10 mouse cellular contexts compared by ENCODE assay signal in the genomic region with DNA sequence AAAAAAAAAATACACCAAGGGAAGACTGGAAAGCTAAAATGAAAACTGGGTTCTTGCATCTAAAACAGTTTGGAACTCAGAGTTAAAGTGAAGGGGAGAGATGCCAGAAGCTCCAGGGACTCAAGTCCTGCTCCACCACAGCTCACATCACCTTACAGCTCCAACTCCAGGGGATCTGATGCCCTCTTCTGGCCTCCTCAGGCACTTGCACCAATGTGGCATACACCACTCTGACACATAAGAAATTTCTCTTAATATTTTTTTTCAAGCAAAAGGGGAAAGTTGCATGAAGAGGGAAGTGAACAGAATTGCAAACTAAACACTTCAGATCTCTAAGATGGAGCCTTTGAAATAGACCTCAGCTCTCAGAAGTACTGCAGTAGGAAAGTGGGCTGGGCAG. TPM values are rescaled to one million over a fixed set of nuclear protein-coding genes. Genes with fewer than 3 reads are reported as not detected.
DNase-seq lines count a peak whose midpoint lies in the region; ATAC-seq and TF ChIP-seq lines count a peak whose summit lies in the region.
"Had no signal": no experiment of that assay in that cellular context is flagged by ENCODE, and none has a peak within 500 bp of the region (broad histone marks: within the 10 kb centered on the region; RNA-seq: fewer than 3 reads in every experiment).

No protein-coding gene starts in this region.

- no peak overlapping the region for H3K9ac ChIP-seq in liver, adult 2 months (ENCODE audit: low read depth, low read length)
- no peak overlapping the region for H3K9ac ChIP-seq in liver, embryonic 11.5 days (ENCODE audit: low read depth, low read length)
- H3K9ac ChIP-seq: embryonic facial prominence, embryonic 15.5 days; limb, embryonic 15.5 days had no signal

- no peaks in the 10 kb centered on the region for H3K36me3 ChIP-seq in liver, adult 2 months (ENCODE audit: control insufficient read depth, insufficient read depth, low read length)
- H3K36me3 ChIP-seq in liver, embryonic 11.5 days (ENCODE audit: control insufficient read depth, insufficient read depth, low read length) = peaks cover 6% of the 10 kb centered on the region; the same call in 1 of the 2 replicates
- H3K36me3 ChIP-seq in E14TG2a.4 (ENCODE audit: insufficient read depth, low read length) = peaks cover 47% of the 10 kb centered on the region
- H3K36me3 ChIP-seq in embryonic facial prominence, embryonic 10.5 days (replicated peaks) = peaks cover 49% of the 10 kb centered on the region

- ATAC-seq in liver, embryonic 11.5 days (replicated peaks; ENCODE audit: low FRiP score) = no peak
- ATAC-seq in megakaryocyte, adult 5-6 weeks (ENCODE audit: poor library complexity, severe bottlenecking) = peak; percentile 82

- H3K79me2 ChIP-seq in liver, adult 2 months (ENCODE audit: control insufficient read depth, insufficient read depth, low read length) = peaks cover 49% of the 10 kb centered on the region

- DNase-seq in liver, adult 2 months (ENCODE audit: extremely low read depth, low read depth, low spot score) = peak; percentile 43
- DNase-seq in liver, embryonic 11.5 days (ENCODE audit: low spot score) = no peak
- DNase-seq in NIH3T3 (ENCODE audit: low read depth) = peak; percentile 18
- DNase-seq in urinary bladder, adult 18-20 months (ENCODE audit: low spot score in 2 of 2) = no peak
- no peak for DNase-seq in embryonic facial prominence, embryonic 10.5 days (ENCODE audit: low spot score)
- DNase-seq: right cerebral cortex, postnatal 14 days had no signal

- TF ChIP-seq POLR2A in liver, adult 2 months (IDR thresholded peaks at IDR 0.05; ENCODE audit: extremely low read depth, insufficient read depth, low read length) = no peak

- H3K27ac ChIP-seq in liver, adult 2 months (replicated peaks; ENCODE audit: insufficient read depth, low read depth, low read length) = no peak overlapping the region
- H3K27ac ChIP-seq in liver, embryonic 11.5 days (ENCODE audit: low read depth, low read length) = no peak overlapping the region
- no peak overlapping the region for H3K27ac ChIP-seq in embryonic facial prominence, embryonic 10.5 days (replicated peaks)
- H3K27ac ChIP-seq: embryonic facial prominence, embryonic 15.5 days; limb, embryonic 15.5 days had no signal

- H3K4me2 ChIP-seq in liver, embryonic 11.5 days = no peak overlapping the region
- H3K4me2 ChIP-seq: embryonic facial prominence, embryonic 15.5 days; limb, embryonic 15.5 days had no signal

- TF ChIP-seq CTCF in liver, adult 2 months (IDR thresholded peaks at IDR 0.05; ENCODE audit: low read depth, low read length) = peak; percentile 58
- TF ChIP-seq CTCF in E14TG2a.4 (conservative IDR thresholded peaks at IDR 0.05; ENCODE audit: low read length) = peak; percentile 71

- no peaks in the 10 kb centered on the region for H3K9me3 ChIP-seq in liver, embryonic 11.5 days (ENCODE audit: control insufficient read depth, low read length)
- H3K9me3 ChIP-seq in E14TG2a.4 (ENCODE audit: low read length) = no peaks in the 10 kb centered on the region
- H3K9me3 ChIP-seq in embryonic facial prominence, embryonic 10.5 days = no peaks in the 10 kb centered on the region
- H3K9me3 ChIP-seq: embryonic facial prominence, embryonic 15.5 days; limb, embryonic 15.5 days had no signal

- H3K4me1 ChIP-seq in liver, adult 2 months (ENCODE audit: control insufficient read depth, insufficient read depth, low read length) = peaks cover 12% of the 10 kb centered on the region
- H3K4me1 ChIP-seq in liver, embryonic 11.5 days (replicated peaks; ENCODE audit: control insufficient read depth, insufficient read depth, low read length) = peaks cover 7% of the 10 kb centered on the region; the same call in 1 of the 2 replicates
- H3K4me1 ChIP-seq in E14TG2a.4 (replicated peaks; ENCODE audit: low read depth, low read length) = peaks cover 76% of the 10 kb centered on the region
- no peaks in the 10 kb centered on the region for H3K4me1 ChIP-seq in embryonic facial prominence, embryonic 10.5 days
- H3K4me1 ChIP-seq: embryonic facial prominence, embryonic 15.5 days; limb, embryonic 15.5 days had no signal

- no peak overlapping the region for H3K4me3 ChIP-seq in liver, adult 2 months (ENCODE audit: insufficient read depth, low read depth, low read length)
- no peak overlapping the region for H3K4me3 ChIP-seq in liver, embryonic 11.5 days (ENCODE audit: low read depth, low read length)
- H3K4me3 ChIP-seq in E14TG2a.4 (replicated peaks; ENCODE audit: low read length) = no peak overlapping the region
- no peak overlapping the region for H3K4me3 ChIP-seq in embryonic facial prominence, embryonic 10.5 days
- H3K4me3 ChIP-seq: embryonic facial prominence, embryonic 15.5 days; limb, embryonic 15.5 days had no signal

- H3K27me3 ChIP-seq in liver, adult 2 months (ENCODE audit: control insufficient read depth, insufficient read depth, low read length) = no peaks in the 10 kb centered on the region
- H3K27me3 ChIP-seq in liver, embryonic 11.5 days (replicated peaks; ENCODE audit: control insufficient read depth, insufficient read depth, low read length) = no peaks in the 10 kb centered on the region
- H3K27me3 ChIP-seq in E14TG2a.4 (ENCODE audit: insufficient read depth, low read length) = no peaks in the 10 kb centered on the region
- no peaks in the 10 kb centered on the region for H3K27me3 ChIP-seq in embryonic facial prominence, embryonic 10.5 days (replicated peaks; ENCODE audit: low read depth, poor library complexity, severe bottlenecking)
- H3K27me3 ChIP-seq: embryonic facial prominence, embryonic 15.5 days; limb, embryonic 15.5 days had no signal

RNA-seq across cellular contexts. Expression of a gene that starts 8.8 kb away (rescaled TPM):
- 1.3 and 1.8 TPM in 2 replicates for total RNA-seq in liver, adult 2 months (2014; rRNA removed)
- 4.4 and 6.0 TPM in 2 replicates for polyA plus RNA-seq in liver, adult 2 months (2012; rRNA removed)
- polyA plus RNA-seq in liver, embryonic 11.5 days (2014; fragmentation: Nextera tagmentation; extraction: Ambion mirVana) = 16.4 and 17.7 TPM in 2 replicates
- 6.6 and 6.8 TPM in 2 replicates for total RNA-seq in megakaryocyte, adult 5-6 weeks (2015)
- total RNA-seq in megakaryocyte, adult 5-6 weeks (2017) = 4.2 and 4.7 TPM in 2 replicates
- polyA plus RNA-seq in embryonic facial prominence, embryonic 10.5 days (2016; fragmentation: Nextera tagmentation; extraction: Ambion mirVana) = 20.1 and 20.2 TPM in 2 replicates

RNA-seq across cellular contexts. Expression of a gene that starts 31.7 kb away (rescaled TPM):
- total RNA-seq in liver, adult 2 months (2014; rRNA removed) = 32.4 and 33.4 TPM in 2 replicates
- polyA plus RNA-seq in liver, adult 2 months (2012; rRNA removed) = 22.6 and 26.0 TPM in 2 replicates
- 77.9 and 78.0 TPM in 2 replicates for polyA plus RNA-seq in liver, embryonic 11.5 days (2014; fragmentation: Nextera tagmentation; extraction: Ambion mirVana)
- 48.7 and 55.8 TPM in 2 replicates for total RNA-seq in megakaryocyte, adult 5-6 weeks (2015)
- 43.2 and 61.5 TPM in 2 replicates for total RNA-seq in megakaryocyte, adult 5-6 weeks (2017)
- polyA plus RNA-seq in embryonic facial prominence, embryonic 10.5 days (2016; fragmentation: Nextera tagmentation; extraction: Ambion mirVana) = 107 TPM in 2 replicates

RNA-seq across cellular contexts. Expression of a gene that starts 32.6 kb away (rescaled TPM):
- 2.6 and 2.7 TPM in 2 replicates for total RNA-seq in liver, adult 2 months (2014; rRNA removed)
- 3.0 and 3.5 TPM in 2 replicates for polyA plus RNA-seq in liver, adult 2 months (2012; rRNA removed)
- 4.4 and 4.6 TPM in 2 replicates for polyA plus RNA-seq in liver, embryonic 11.5 days (2014; fragmentation: Nextera tagmentation; extraction: Ambion mirVana)
- 3.7 and 5.6 TPM in 2 replicates for total RNA-seq in megakaryocyte, adult 5-6 weeks (2015)
- total RNA-seq in megakaryocyte, adult 5-6 weeks (2017) = 3.8 and 5.0 TPM in 2 replicates
- polyA plus RNA-seq in embryonic facial prominence, embryonic 10.5 days (2016; fragmentation: Nextera tagmentation; extraction: Ambion mirVana) = 9.8 and 11.2 TPM in 2 replicates

RNA-seq across cellular contexts. Expression of a gene that starts 46.8 kb away (rescaled TPM):
- 20.0 and 26.5 TPM in 2 replicates for total RNA-seq in liver, adult 2 months (2014; rRNA removed)
- 55.6 and 59.8 TPM in 2 replicates for polyA plus RNA-seq in liver, adult 2 months (2012; rRNA removed)
- 16.8 and 18.1 TPM in 2 replicates for polyA plus RNA-seq in liver, embryonic 11.5 days (2014; fragmentation: Nextera tagmentation; extraction: Ambion mirVana)
- 50.7 and 54.0 TPM in 2 replicates for total RNA-seq in megakaryocyte, adult 5-6 weeks (2015)
- 45.7 and 49.9 TPM in 2 replicates for total RNA-seq in megakaryocyte, adult 5-6 weeks (2017)
- polyA plus RNA-seq in embryonic facial prominence, embryonic 10.5 days (2016; fragmentation: Nextera tagmentation; extraction: Ambion mirVana) = 20.2 and 22.8 TPM in 2 replicates

Comparison
In these comparisons a context has a peak if more than half of its experiments do, and no peak if none do; other contexts are left out.
1. DNase-seq: peak in liver, adult 2 months (single experiment) and NIH3T3 (single experiment); none in liver, embryonic 11.5 days (single experiment), urinary bladder, adult 18-20 months (0 of 2) and embryonic facial prominence, embryonic 10.5 days (single experiment).